Mouse (Mus musculus) left cerebral cortex, adult 9 months (tissue): Measurements from ENCODE around the gene Cd93.
A peak's percentile ranks its signal among the peaks of the same experiment; 100 is the strongest.

ENCODE experiments used
- DNase-seq, 2 experiments: peaks; one replicate each; pipeline ENCODE4 v3.0.0; 2022; ENCODE audit warnings: low spot score in 2 of 2

Cd93 gene

GRCm38 (mm10) chr2:148442172-148442571 is 1.2 kb downstream of the Cd93 start:
- DNase-seq: no peak

GRCm38 (mm10) chr2:148441421-148441820 is 1.9 kb downstream of the Cd93 start:
- DNase-seq: no peak

- DNase-seq: no peak
These were observed 3.6 kb downstream of the Cd93 start for GRCm38 (mm10) chr2:148439691-148440276.

GRCm38 (mm10) chr2:148436285-148436684 is 7.1 kb downstream of the Cd93 start:
- DNase-seq: no peak

GRCm38 (mm10) chr2:148432346-148432745 is 11.0 kb downstream of the Cd93 start:
- DNase-seq: no peak

GRCm38 (mm10) chr2:148430941-148431340 is 12.4 kb downstream of the Cd93 start:
- no peak for DNase-seq

- no peak for DNase-seq
These were observed 14.3 kb downstream of the Cd93 start for GRCm38 (mm10) chr2:148429001-148429505.

- DNase-seq: no peak
These were observed 14.8 kb downstream of the Cd93 start for GRCm38 (mm10) chr2:148428523-148428922.

GRCm38 (mm10) chr2:148427553-148427952 is 15.8 kb downstream of the Cd93 start:
- no peak for DNase-seq

- no peak for DNase-seq
These were observed 17.5 kb downstream of the Cd93 start for GRCm38 (mm10) chr2:148425709-148426382.

GRCm38 (mm10) chr2:148421706-148422105 is 21.7 kb downstream of the Cd93 start:
- DNase-seq: no peak

GRCm38 (mm10) chr2:148421112-148421511 is 22.3 kb downstream of the Cd93 start:
- DNase-seq: no peak

GRCm38 (mm10) chr2:148419776-148420175 is 23.6 kb downstream of the Cd93 start:
- DNase-seq: no peak

- DNase-seq: no peak
These were observed 24.2 kb downstream of the Cd93 start for GRCm38 (mm10) chr2:148419151-148419550.

- DNase-seq: no peak
These were observed 33.5 kb downstream of the Cd93 start for GRCm38 (mm10) chr2:148409821-148410220.

GRCm38 (mm10) chr2:148409141-148409540 is 34.2 kb downstream of the Cd93 start:
- DNase-seq: peak in 1 of 2 experiments; percentile 76

GRCm38 (mm10) chr2:148408761-148409120 is 34.6 kb downstream of the Cd93 start:
- no peak for DNase-seq

GRCm38 (mm10) chr2:148407870-148408760 is 35.2 kb downstream of the Cd93 start, which contains the start of gene Thbd:
Thbd (minus strand) TSS chr2:148408188.
- peak in 1 of 2 experiments; percentile 15 for DNase-seq

- DNase-seq: no peak
These were observed 36.1 kb downstream of the Cd93 start for GRCm38 (mm10) chr2:148406971-148407869.

- DNase-seq: peak in 1 of 2 experiments; percentile 19
These were observed 37.0 kb downstream of the Cd93 start for GRCm38 (mm10) chr2:148406160-148406970.
